Mouse (Mus musculus) midbrain, embryonic 12.5 days (tissue): ENCODE measurements at regions not wholly inside any gene's neighbourhood (a gene's known extent, or its start where the extent isn't known, plus 50 kb on each side); places are given as distances from the start of the nearest gene placed in this dataset.

ENCODE experiments used
- ATAC-seq: fragments of 200-750 bp; cut with Nextera tagmentation; 2 replicates; pipeline ENCODE4 v1.8.0; 2017; ENCODE audit warnings: low read depth, moderate TSS enrichment, moderate library complexity; ENCODE audit not compliant: low FRiP score
- H3K27ac ChIP-seq: fragments of 300-500 bp; sonication (generic); replicated peaks from 2 replicates; pipeline ENCODE4 v1.5.1; 2016; ENCODE audit warnings: mild to moderate bottlenecking
- H3K27me3 ChIP-seq: fragments of 300-500 bp; sonication (generic); 2 replicates; pipeline ENCODE4 v1.6.1; 2016; ENCODE audit warnings: mild to moderate bottlenecking
- H3K36me3 ChIP-seq: fragments of 300-500 bp; sonication (generic); 2 replicates; pipeline ENCODE4 v1.6.1; 2016
- H3K4me1 ChIP-seq: fragments of 300-500 bp; sonication (generic); 2 replicates; pipeline ENCODE4 v1.6.1; 2016
- H3K4me2 ChIP-seq: fragments of 300-500 bp; sonication (generic); replicated peaks from 2 replicates; pipeline ENCODE4 v1.6.1; 2016; ENCODE audit warnings: mild to moderate bottlenecking, moderate library complexity
- H3K4me3 ChIP-seq: fragments of 300-500 bp; sonication (generic); 2 replicates; pipeline ENCODE4 v1.5.1; 2016; ENCODE audit warnings: mild to moderate bottlenecking
- H3K9ac ChIP-seq: fragments of 300-500 bp; sonication (generic); replicated peaks from 2 replicates; pipeline ENCODE4 v1.6.1; 2016; ENCODE audit warnings: mild to moderate bottlenecking, moderate library complexity
- H3K9me3 ChIP-seq: fragments of 300-500 bp; sonication (generic); 2 replicates; pipeline ENCODE4 v1.6.1; 2016; ENCODE audit warnings: mild to moderate bottlenecking
- WGBS: fragments of 180-500 bp; shearing (Covaris S2); methylation state at CpG from one replicate; pipeline ENCODE4 v1.1.7; 2016; 5-methylcytosine and 5-hydroxymethylcytosine counted together

DNA sequence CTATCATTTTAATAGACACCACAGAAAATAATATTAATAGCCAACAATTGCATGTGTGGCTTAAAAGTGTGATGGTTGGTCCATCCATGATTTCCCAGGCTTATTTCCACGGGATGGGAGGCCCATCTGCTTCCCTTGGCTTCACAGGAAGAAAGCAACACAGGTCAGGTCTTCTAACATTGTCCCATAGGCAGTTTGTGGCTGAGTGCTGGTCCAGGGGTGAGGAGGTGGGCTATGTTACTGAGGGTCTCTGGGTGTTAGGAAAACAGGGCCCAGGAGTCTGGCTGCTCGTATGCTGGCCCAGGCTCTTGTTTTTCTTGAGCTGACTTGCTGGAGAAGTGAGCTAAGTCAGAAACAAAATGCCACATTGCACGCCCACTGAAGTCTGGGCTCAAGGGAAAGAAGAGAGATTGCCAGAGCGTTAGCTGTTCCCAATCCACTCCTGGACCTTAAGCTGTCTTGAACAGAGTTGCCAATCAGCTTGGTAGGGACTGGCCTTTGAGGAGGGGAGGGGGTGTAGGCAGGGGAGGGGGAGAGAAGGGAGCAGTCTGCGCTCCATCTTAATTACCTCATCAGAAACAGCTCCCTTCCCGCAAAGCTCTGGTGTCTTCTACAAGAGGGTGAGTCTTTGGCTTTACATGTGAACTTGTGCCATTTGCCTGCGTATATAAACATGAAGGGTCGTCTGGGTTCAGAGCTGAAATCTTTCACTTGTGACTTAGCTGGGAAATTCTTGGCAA lies 82.1 kb upstream of the Osr1 start:
- Histone ChIP-seq H3K27ac (no peak overlapping the region), H3K27me3 (no peaks in the 10 kb centered on the region), H3K4me2 (no peak overlapping the region), H3K4me1 (no peaks in the 10 kb centered on the region), H3K9me3 (no peaks in the 10 kb centered on the region), H3K9ac (no peak overlapping the region), H3K36me3 (no peaks in the 10 kb centered on the region), H3K4me3 (no peak overlapping the region)
- WGBS: 76% methylated on average over 8 of the region's 8 CpGs
- ATAC-seq: no peak

DNA sequence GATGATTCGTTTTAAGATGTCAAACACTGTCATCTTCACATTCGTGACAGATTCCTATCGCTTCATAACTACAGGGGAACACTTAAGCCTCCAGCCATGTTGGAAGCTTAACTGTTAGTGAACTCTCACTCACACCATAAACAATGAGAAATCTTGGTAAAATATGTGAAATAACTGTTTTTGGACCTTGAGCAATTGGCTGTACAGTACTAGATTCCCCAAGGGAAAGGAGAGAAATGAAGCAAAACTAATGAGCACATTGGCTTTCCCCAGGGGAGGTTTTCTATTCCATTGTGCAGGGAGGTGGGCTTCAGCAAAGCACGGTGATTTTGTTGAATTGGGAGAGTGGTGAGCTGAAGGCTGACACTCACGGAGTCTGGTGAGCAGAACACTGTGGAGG lies 56.0 kb upstream of the Osr1 start:
- no peak overlapping the region for H3K4me3 ChIP-seq
- no peak overlapping the region for H3K4me2 ChIP-seq
- no peak overlapping the region for H3K9ac ChIP-seq
- no peak for ATAC-seq
- WGBS: 76% methylated on average over 5 of the region's 5 CpGs
- H3K27ac ChIP-seq: no peak overlapping the region
- no peaks in the 10 kb centered on the region for H3K9me3 ChIP-seq
- no peaks in the 10 kb centered on the region for H3K4me1 ChIP-seq
- no peaks in the 10 kb centered on the region for H3K36me3 ChIP-seq
- no peaks in the 10 kb centered on the region for H3K27me3 ChIP-seq

DNA sequence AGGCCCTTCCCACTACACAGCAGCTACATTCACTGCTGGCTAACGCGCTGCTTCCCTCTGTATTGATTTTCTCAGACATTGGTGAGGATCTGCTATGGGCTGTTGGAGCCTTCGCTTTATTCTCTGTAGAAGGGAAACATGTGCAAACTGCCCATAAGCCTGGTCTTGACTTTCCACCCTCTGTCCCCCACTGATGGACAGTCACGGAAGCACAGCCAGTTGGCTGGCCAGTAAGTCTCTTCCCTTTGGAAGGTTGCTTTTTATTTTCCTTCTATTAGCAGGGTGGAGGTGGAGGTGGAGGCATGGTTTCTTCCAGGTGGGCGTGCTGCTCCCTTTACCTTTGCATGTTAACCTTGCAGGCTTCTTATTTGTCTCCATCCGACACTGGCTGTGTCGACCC lies 51.1 kb upstream of the Osr1 start:
- Histone ChIP-seq H3K36me3 (no peaks in the 10 kb centered on the region), H3K27me3 (no peaks in the 10 kb centered on the region), H3K27ac (no peak overlapping the region), H3K9ac (no peak overlapping the region), H3K4me1 (no peaks in the 10 kb centered on the region), H3K4me2 (no peak overlapping the region), H3K9me3 (no peaks in the 10 kb centered on the region), H3K4me3 (no peak overlapping the region)
- 75% methylated on average over 7 of the region's 7 CpGs for WGBS
- ATAC-seq: no peak

DNA sequence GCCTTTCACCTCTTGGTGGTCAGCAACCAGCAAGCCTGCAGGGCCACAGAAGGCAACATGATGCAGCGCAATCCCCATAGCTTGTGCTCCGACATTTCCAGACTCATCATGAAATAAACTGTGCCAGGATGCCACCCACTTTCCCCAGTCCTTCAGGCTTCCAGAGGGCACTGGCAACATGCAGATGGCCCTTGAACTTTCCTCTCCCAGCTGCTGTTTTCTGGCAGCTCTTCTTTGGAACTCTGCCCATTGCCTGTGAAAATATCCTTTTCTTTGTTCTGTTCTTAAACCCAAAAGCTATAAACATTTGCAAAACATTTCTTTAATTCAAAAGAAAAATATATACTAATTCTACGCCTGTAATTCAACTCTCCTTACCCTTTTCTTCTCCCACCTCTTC lies 50.6 kb upstream of the Osr1 start:
- ATAC-seq: no peak
- WGBS: 79% methylated on average over 3 of the region's 3 CpGs
- Histone ChIP-seq H3K4me2 (no peak overlapping the region), H3K4me1 (no peaks in the 10 kb centered on the region), H3K36me3 (no peaks in the 10 kb centered on the region), H3K27ac (no peak overlapping the region), H3K27me3 (no peaks in the 10 kb centered on the region), H3K4me3 (no peak overlapping the region), H3K9me3 (no peaks in the 10 kb centered on the region), H3K9ac (no peak overlapping the region)
